Mouse (Mus musculus) heart, embryonic 12.5 days (tissue): ENCODE results near the gene Rexo5. TPM values are rescaled to one million over a fixed set of nuclear protein-coding genes. Genes with fewer than 3 reads are reported as not detected.

ENCODE experiments used
- ATAC-seq: fragments of 200-750 bp; cut with Nextera tagmentation; 2 replicates; pipeline ENCODE4 v1.8.0; 2017; ENCODE audit warnings: moderate TSS enrichment, moderate library complexity; ENCODE audit not compliant: insufficient number of reproducible peaks, low FRiP score
- H3K27ac ChIP-seq: fragments of 300-500 bp; sonication (generic); 2 replicates; pipeline ENCODE4 v1.5.1; 2016; ENCODE audit warnings: mild to moderate bottlenecking, moderate library complexity; ENCODE audit not compliant: poor library complexity, severe bottlenecking
- H3K27me3 ChIP-seq: fragments of 300-500 bp; sonication (generic); replicated peaks from 2 replicates; pipeline ENCODE4 v1.6.1; 2016; ENCODE audit warnings: mild to moderate bottlenecking, moderate library complexity
- H3K36me3 ChIP-seq: fragments of 300-500 bp; sonication (generic); 2 replicates; pipeline ENCODE4 v1.6.1; 2016; ENCODE audit warnings: mild to moderate bottlenecking, moderate library complexity
- H3K4me1 ChIP-seq: fragments of 300-500 bp; sonication (generic); replicated peaks from 2 replicates; pipeline ENCODE4 v1.6.1; 2016; ENCODE audit warnings: mild to moderate bottlenecking
- H3K4me2 ChIP-seq: fragments of 300-500 bp; sonication (generic); 2 replicates; pipeline ENCODE4 v1.6.1; 2016; ENCODE audit warnings: mild to moderate bottlenecking, moderate library complexity
- H3K4me3 ChIP-seq: fragments of 300-500 bp; sonication (generic); 2 replicates; pipeline ENCODE4 v1.5.1; 2016; ENCODE audit warnings: mild to moderate bottlenecking
- H3K9ac ChIP-seq: fragments of 300-500 bp; sonication (generic); 2 replicates; pipeline ENCODE4 v1.6.1; 2016; ENCODE audit warnings: mild to moderate bottlenecking, moderate library complexity
- H3K9me3 ChIP-seq: fragments of 300-500 bp; sonication (generic); replicated peaks from 2 replicates; pipeline ENCODE4 v1.6.1; 2016; ENCODE audit warnings: mild to moderate bottlenecking, moderate library complexity
- whole genome bisulfite sequencing: fragments of 180-500 bp; shearing (Covaris S2); methylation state at CpG from one replicate; pipeline ENCODE4 v1.1.7; 2016; 5-methylcytosine and 5-hydroxymethylcytosine counted together
- polyA plus RNA-seq: library from polyadenylated mRNA; unstranded; fragments of >200 nt; fragmentation: Nextera tagmentation; extraction: Ambion mirVana; gene quantifications from 2 replicates; pipeline ENCODE4 v1.2.1, GENCODE M21; 2016

The Rexo5 gene
- polyA plus RNA-seq, 1 experiment from 2014 or later: 18.7 TPM

DNA sequence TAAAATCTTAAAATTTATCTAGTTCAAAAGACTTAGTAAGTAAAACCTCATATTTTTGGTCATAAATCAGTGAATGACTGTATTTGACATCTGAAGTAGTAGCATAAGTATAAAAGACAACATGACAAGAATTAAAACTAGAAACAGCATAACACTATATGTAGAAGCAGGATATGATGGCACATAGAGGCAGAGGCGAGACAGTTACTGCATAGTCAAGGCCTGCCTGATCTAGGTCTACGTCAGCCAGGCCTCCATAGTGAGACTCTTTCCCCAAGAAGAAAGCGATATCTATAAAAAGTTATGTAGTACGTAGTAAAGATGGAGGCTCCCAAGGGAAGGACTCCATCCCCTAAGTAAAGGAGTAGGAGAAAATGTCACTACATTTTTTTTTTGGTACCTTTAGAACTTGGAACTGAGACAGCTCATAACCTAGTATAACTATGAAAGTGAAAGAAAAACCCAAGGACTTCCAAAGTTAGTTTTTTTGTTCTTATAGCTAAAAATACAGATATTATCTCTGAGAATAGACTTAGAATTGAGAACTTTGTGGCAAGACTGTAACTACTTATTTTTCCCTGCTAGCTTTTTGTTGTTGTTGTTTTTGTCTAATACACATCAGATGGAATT is 48.1 kb downstream of the Rexo5 start:
- H3K4me3 ChIP-seq: no peak overlapping the region
- ATAC-seq: no peak
- H3K9ac ChIP-seq: no peak overlapping the region
- H3K27me3 ChIP-seq: no peaks in the 10 kb centered on the region
- no peaks in the 10 kb centered on the region for H3K9me3 ChIP-seq
- H3K36me3 ChIP-seq: peaks cover 21% of the 10 kb centered on the region
- H3K4me1 ChIP-seq: no peaks in the 10 kb centered on the region
- WGBS: 94% methylated on average over 4 of the region's 4 CpGs
- H3K4me2 ChIP-seq: no peak overlapping the region
- H3K27ac ChIP-seq: no peak overlapping the region

DNA sequence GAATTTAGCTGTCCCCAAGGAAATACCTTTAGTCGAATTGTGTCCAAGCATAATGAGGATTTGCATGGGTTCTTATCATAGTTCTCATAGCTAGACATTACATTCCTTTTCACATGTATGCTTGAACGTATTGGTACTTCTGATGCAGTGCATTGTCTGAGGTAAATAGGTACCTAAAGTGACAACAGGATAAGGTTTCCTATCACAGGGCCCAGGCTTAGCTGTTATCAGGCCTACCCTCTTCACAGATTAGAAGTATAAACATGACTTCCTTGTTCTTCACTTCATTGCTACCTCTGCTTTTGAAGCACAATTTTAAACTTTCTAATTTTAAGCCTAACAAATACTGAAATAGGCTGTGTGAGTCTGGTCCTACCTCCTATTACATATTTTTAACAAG is 51.7 kb downstream of the Rexo5 start:
- Histone ChIP-seq H3K9me3 (no peaks in the 10 kb centered on the region), H3K27ac (no peak overlapping the region), H3K4me1 (no peaks in the 10 kb centered on the region), H3K9ac (no peak overlapping the region), H3K27me3 (no peaks in the 10 kb centered on the region), H3K36me3 (peaks cover 30% of the 10 kb centered on the region), H3K4me3 (no peak overlapping the region), H3K4me2 (no peak overlapping the region)
- ATAC-seq: no peak
- WGBS: 61% methylated on average over 2 of the region's 2 CpGs

DNA sequence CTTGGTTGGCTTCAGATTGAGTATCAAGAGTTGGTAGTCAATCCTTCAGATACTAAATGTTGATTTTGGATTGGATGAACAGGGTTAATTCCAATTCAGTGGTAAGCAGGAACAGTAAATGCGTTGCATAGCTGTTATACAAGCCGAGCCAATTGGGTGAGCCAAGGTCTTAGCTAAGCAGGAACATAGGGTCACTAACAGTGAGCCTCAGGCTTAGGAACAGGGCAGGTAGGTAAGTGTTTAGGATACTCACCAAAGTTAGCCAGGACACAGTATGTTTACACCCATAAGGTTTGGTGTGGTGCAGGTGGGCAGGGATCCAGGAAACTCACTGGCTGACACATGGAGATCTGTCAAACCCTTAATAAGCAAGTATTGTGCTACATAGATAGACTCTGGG is 53.6 kb downstream of the Rexo5 start:
- H3K9ac ChIP-seq: no peak overlapping the region
- 93% methylated on average over 2 of the region's 2 CpGs for WGBS

DNA sequence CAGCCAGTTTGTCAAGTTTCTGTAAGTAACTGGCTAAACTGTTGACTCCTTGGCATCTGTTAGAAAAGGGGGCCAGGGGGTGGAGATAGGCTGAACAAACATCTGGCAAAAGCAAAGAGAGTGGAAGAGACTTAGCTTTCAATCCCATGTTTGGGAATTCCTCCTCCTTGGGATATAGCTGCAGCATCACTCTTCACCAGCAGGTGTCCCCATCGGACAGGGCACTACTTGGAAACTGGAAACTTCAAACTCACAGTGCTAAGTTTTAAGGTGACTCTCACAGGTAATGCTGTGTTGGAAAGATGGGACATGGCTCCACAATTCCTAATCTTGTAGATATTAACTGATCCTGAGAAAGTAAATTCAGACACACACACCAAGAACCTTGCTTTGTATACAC is 55.3 kb downstream of the Rexo5 start:
- Histone ChIP-seq H3K9me3 (no peaks in the 10 kb centered on the region), H3K9ac (no peak overlapping the region), H3K27me3 (no peaks in the 10 kb centered on the region), H3K4me1 (0 out of 2 replicates have a peak, but pooled peaks cover 3% of the 10 kb centered on the region), H3K36me3 (peaks cover 32% of the 10 kb centered on the region), H3K4me3 (no peak overlapping the region), H3K27ac (no peak overlapping the region), H3K4me2 (no peak overlapping the region)
- 0% methylated on average over 1 of the region's 1 CpGs for WGBS
- no peak; the same call in 1 of the 2 replicates for ATAC-seq

More for the DNA sequence above, 53.6 kb downstream of the Rexo5 start:
- H3K36me3 ChIP-seq: peaks cover 29% of the 10 kb centered on the region
- H3K27me3 ChIP-seq: no peaks in the 10 kb centered on the region
- H3K9me3 ChIP-seq: no peaks in the 10 kb centered on the region
- no peak for ATAC-seq
- H3K4me2 ChIP-seq: no peak overlapping the region
- H3K4me1 ChIP-seq: 0 out of 2 replicates have a peak, but pooled peaks cover 3% of the 10 kb centered on the region
- H3K4me3 ChIP-seq: no peak overlapping the region
- no peak overlapping the region for H3K27ac ChIP-seq

DNA sequence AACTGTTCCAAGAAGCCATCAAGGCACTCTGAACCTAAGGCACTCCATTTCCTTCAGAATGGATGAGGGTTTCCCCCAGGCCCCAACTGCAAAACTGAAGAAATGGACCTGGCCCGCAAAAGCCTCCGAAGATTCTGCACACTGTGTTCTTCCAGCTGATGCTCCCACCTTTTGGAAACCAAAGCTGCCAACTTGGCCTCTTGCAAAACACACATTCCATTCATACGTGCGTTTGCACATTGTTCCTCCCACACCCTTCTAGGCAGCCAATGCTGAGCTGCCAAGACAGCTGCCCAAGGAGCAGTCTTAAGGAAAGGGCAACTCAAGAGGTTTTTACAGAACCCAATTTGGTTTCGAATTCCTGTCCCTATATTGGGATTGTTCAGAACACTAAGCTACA is 56.9 kb downstream of the Rexo5 start:
- Histone ChIP-seq H3K4me3 (no peak overlapping the region), H3K36me3 (peaks cover 32% of the 10 kb centered on the region), H3K9ac (no peak overlapping the region), H3K4me1 (0 out of 2 replicates have a peak, but pooled peaks cover 3% of the 10 kb centered on the region), H3K27ac (no peak overlapping the region), H3K9me3 (no peaks in the 10 kb centered on the region), H3K4me2 (no peak overlapping the region), H3K27me3 (no peaks in the 10 kb centered on the region)
- 68% methylated on average over 5 of the region's 5 CpGs for WGBS
- ATAC-seq: no peak

DNA sequence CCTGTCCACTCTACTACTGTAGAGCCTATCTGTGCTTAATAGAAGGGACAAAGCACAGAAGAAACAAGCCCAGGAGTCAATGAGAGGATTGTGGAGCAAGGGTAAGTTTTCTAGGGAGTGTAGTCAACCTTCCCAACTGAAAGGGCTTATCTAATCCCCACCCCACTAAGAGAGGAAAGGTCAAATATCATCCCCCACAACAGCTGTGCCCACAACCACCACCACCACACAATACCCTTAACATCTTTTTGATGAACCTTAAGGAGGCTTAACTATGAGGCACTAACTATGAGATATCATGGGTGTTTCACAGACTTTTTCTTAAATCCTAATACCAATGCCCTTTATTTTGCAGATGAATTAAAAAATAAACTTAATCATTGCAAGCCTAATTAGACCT is 58.7 kb downstream of the Rexo5 start:
- peaks cover 34% of the 10 kb centered on the region for H3K36me3 ChIP-seq

DNA sequence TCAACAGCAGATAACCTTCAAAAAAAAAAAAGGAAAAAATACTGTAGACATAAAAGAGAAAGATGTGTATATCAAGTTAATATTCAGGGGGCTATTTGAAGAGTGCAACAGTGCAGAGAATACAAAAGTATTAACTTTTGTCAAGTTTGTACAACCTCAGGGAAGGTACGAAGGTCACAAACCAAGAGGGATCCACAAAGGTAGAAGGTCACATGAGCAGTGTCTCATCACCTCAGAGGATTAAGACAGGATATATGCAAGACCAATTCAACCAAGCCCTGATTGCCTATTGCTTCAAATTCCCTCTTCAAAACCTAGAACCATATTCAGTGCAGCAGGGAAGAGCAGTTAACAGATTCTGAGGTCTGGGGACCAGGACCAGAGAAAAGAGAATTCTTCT is 59.4 kb downstream of the Rexo5 start:
- 0 out of 2 replicates have a peak, but pooled peaks cover 3% of the 10 kb centered on the region for H3K4me1 ChIP-seq
- H3K4me3 ChIP-seq: no peak overlapping the region
- no peak overlapping the region for H3K9ac ChIP-seq
- no peak for ATAC-seq
- 96% methylated on average over 1 of the region's 1 CpGs for WGBS
- no peaks in the 10 kb centered on the region for H3K27me3 ChIP-seq
- H3K4me2 ChIP-seq: no peak overlapping the region
- peaks cover 40% of the 10 kb centered on the region for H3K36me3 ChIP-seq
- H3K27ac ChIP-seq: no peak overlapping the region
- H3K9me3 ChIP-seq: no peaks in the 10 kb centered on the region

More for the DNA sequence above, 58.7 kb downstream of the Rexo5 start:
- Histone ChIP-seq H3K9me3 (no peaks in the 10 kb centered on the region), H3K4me3 (no peak overlapping the region), H3K27ac (no peak overlapping the region), H3K4me2 (no peak overlapping the region), H3K9ac (no peak overlapping the region), H3K27me3 (no peaks in the 10 kb centered on the region), H3K4me1 (0 out of 2 replicates have a peak, but pooled peaks cover 3% of the 10 kb centered on the region)
- no peak for ATAC-seq

DNA sequence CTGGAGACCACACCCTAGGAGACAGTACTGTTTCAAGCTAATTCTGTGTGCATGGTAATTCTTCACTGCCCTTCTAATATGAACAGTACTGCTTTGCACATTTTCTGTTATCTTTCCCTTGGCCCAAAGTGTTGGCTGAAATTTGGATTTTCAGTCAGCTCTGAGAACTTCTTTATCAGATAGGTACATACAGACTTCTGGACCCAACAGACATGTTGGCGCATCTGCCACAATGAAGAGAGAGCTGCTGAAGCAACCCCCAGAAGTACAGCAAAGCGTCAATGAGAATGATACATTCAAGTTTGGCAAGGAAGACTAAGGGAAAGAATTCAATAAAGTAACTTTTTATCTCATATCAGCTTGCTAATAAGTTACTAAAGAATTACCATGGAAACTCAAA is 60.6 kb downstream of the Rexo5 start:
- 94% methylated on average over 2 of the region's 2 CpGs for WGBS
- ATAC-seq: no peak
- Histone ChIP-seq H3K4me2 (no peak overlapping the region), H3K4me1 (0 out of 2 replicates have a peak, but pooled peaks cover 3% of the 10 kb centered on the region), H3K36me3 (peaks cover 42% of the 10 kb centered on the region), H3K9ac (no peak overlapping the region), H3K27me3 (no peaks in the 10 kb centered on the region), H3K9me3 (no peaks in the 10 kb centered on the region), H3K27ac (no peak overlapping the region), H3K4me3 (no peak overlapping the region)

DNA sequence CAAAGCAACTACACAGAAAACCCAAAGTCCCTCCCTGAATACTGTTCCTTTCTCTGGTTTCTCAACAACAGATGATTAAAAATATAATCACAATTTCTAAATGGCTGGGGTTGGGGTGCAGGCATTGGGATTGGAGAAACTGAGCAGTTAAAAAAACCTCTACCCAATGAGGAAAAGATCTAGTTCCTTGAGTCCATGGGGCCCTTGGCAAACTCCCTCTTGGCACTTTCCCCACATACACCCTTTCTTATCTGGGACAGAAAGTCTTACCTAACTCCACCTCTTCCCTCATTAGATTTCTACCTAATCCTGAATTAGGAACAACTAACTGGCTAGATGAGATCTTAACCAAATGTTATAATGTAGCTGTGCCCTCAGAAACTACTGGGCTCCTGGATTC is 61.2 kb downstream of the Rexo5 start:
- H3K36me3 ChIP-seq: peaks cover 45% of the 10 kb centered on the region
- H3K4me2 ChIP-seq: no peak overlapping the region
- H3K9ac ChIP-seq: no peak overlapping the region
- H3K27me3 ChIP-seq: no peaks in the 10 kb centered on the region
- H3K27ac ChIP-seq: no peak overlapping the region
- no peaks in the 10 kb centered on the region for H3K9me3 ChIP-seq
- no peak overlapping the region for H3K4me3 ChIP-seq
- no peak for ATAC-seq
- H3K4me1 ChIP-seq: 0 out of 2 replicates have a peak, but pooled peaks cover 7% of the 10 kb centered on the region

DNA sequence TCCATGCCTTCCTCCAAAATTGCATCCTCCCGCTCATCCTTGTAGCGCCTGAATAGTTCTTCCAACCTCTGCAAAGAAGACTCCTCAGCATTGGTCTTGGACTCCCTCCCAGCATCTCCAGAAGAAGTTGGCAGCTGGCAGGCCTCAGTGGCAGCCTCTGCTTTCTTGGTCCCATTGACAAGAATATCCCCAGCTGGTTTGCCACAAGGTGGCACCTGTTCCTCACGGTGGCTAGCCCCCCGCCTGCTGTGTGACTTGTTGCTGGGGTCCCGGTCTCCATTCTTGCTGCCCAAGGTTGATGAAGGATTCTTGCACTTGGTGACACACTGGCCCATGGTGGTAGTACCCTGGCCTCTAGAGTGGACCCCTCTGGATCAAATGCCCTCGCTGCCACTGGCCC is 65.7 kb downstream of the Rexo5 start:
- Histone ChIP-seq H3K9me3 (no peaks in the 10 kb centered on the region), H3K4me3 (no peak overlapping the region), H3K27ac (no peak overlapping the region), H3K9ac (no peak overlapping the region), H3K27me3 (no peaks in the 10 kb centered on the region), H3K4me1 (peaks cover 36% of the 10 kb centered on the region), H3K36me3 (peaks cover 30% of the 10 kb centered on the region), H3K4me2 (no peak overlapping the region)
- WGBS: 81% methylated on average over 6 of the region's 6 CpGs
- ATAC-seq: no peak

DNA sequence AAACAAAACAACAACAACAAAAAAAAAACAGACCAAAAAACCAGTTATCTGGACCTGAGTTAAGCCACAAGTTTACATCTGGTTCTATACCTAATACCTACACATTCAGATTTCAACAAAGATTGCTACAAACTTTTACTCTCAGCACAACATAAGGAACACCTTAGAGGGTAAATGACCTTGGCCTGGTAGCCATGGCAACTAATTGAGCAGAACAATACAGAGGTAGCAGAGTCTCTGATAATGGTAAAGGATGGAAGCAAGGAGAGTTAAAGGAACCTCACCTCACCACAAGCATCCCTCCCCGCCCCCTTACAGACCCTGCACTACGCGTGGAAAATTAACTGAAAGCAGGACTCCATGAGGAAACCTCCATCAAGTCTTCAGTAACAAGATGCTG is 66.3 kb downstream of the Rexo5 start:
- no peak overlapping the region for H3K9ac ChIP-seq
- no peak for ATAC-seq
- H3K4me1 ChIP-seq: peaks cover 37% of the 10 kb centered on the region
- no peak overlapping the region for H3K4me2 ChIP-seq
- H3K4me3 ChIP-seq: no peak overlapping the region
- H3K27ac ChIP-seq: no peak overlapping the region
- H3K27me3 ChIP-seq: no peaks in the 10 kb centered on the region
- H3K9me3 ChIP-seq: no peaks in the 10 kb centered on the region
- peaks cover 25% of the 10 kb centered on the region for H3K36me3 ChIP-seq
- WGBS: 91% methylated on average over 3 of the region's 3 CpGs

DNA sequence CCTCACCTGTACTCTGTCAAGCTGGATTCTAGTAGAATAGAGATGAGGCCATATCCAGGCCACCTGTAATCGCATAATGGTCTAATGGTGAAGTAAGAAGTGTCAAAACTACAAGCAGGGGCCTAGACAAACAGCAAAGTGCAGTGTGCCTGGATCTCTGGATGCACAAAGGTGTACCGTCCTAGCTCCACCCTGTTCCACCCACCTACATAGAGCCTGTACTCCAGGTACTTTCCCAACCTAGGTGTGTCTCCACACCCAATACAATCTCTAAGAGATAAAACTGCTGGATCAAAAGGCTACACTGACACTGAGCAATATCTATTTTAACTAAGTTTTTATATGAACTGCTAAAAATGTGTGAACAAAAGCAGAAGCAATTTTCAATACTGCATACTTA is 66.7 kb downstream of the Rexo5 start:
- no peak overlapping the region for H3K4me2 ChIP-seq
- no peak for ATAC-seq
- peaks cover 25% of the 10 kb centered on the region for H3K36me3 ChIP-seq
- no peak overlapping the region for H3K9ac ChIP-seq
- peaks cover 37% of the 10 kb centered on the region for H3K4me1 ChIP-seq
- no peaks in the 10 kb centered on the region for H3K27me3 ChIP-seq
- no peak overlapping the region for H3K27ac ChIP-seq
- no peaks in the 10 kb centered on the region for H3K9me3 ChIP-seq
- H3K4me3 ChIP-seq: no peak overlapping the region
- 93% methylated on average over 2 of the region's 2 CpGs for WGBS
